Mouse (Mus musculus): ENCODE measurements at regions not wholly inside any gene's neighbourhood (a gene's known extent, or its start where the extent isn't known, plus 50 kb on each side); places are given as distances from the start of the nearest gene placed in this dataset.

- Histone ChIP-seq H3K4me3 (replicated peaks; ENCODE audit: low read length) (no peak overlapping the region), H3K9me3 (ENCODE audit: low read length) (no peaks in the 10 kb centered on the region), H3K4me1 (replicated peaks; ENCODE audit: low read depth, low read length) (no peaks in the 10 kb centered on the region), H3K36me3 (ENCODE audit: insufficient read depth, low read length) (no peaks in the 10 kb centered on the region), H3K27me3 (ENCODE audit: insufficient read depth, low read length) (no peaks in the 10 kb centered on the region)
- TF ChIP-seq NANOG (IDR thresholded peaks at IDR 0.05; ENCODE audit: borderline replicate concordance, low read length) (no peak), POU5F1 (IDR thresholded peaks at IDR 0.05; ENCODE audit: borderline replicate concordance, low read length) (no peak), CTCF (conservative IDR thresholded peaks at IDR 0.05; ENCODE audit: low read length) (no peak)
Observed at GRCm38 (mm10) chr2:115213181-115213970, 368.1 kb upstream of the BC052040 start.

- Histone ChIP-seq H3K4me1 (replicated peaks; ENCODE audit: low read depth, low read length) (no peaks in the 10 kb centered on the region), H3K36me3 (ENCODE audit: insufficient read depth, low read length) (no peaks in the 10 kb centered on the region), H3K27me3 (ENCODE audit: insufficient read depth, low read length) (no peaks in the 10 kb centered on the region), H3K4me3 (replicated peaks; ENCODE audit: low read length) (no peak overlapping the region), H3K9me3 (ENCODE audit: low read length) (no peaks in the 10 kb centered on the region)
- no peak for TF ChIP-seq POU5F1 (IDR thresholded peaks at IDR 0.05; ENCODE audit: borderline replicate concordance, low read length)
- TF ChIP-seq NANOG (IDR thresholded peaks at IDR 0.05; ENCODE audit: borderline replicate concordance, low read length): no peak
- no peak for TF ChIP-seq CTCF (conservative IDR thresholded peaks at IDR 0.05; ENCODE audit: low read length)
Observed at GRCm38 (mm10) chr2:115214292-115214691, 367.2 kb upstream of the BC052040 start.

GRCm38 (mm10) chr2:115230041-115230440 lies 351.5 kb upstream of the BC052040 start:
- Histone ChIP-seq H3K27me3 (ENCODE audit: insufficient read depth, low read length) (no peaks in the 10 kb centered on the region), H3K36me3 (ENCODE audit: insufficient read depth, low read length) (no peaks in the 10 kb centered on the region), H3K4me3 (replicated peaks; ENCODE audit: low read length) (no peak overlapping the region), H3K9me3 (ENCODE audit: low read length) (no peaks in the 10 kb centered on the region), H3K4me1 (replicated peaks; ENCODE audit: low read depth, low read length) (no peaks in the 10 kb centered on the region)
- no peak for TF ChIP-seq POU5F1 (IDR thresholded peaks at IDR 0.05; ENCODE audit: borderline replicate concordance, low read length)
- no peak for TF ChIP-seq CTCF (conservative IDR thresholded peaks at IDR 0.05; ENCODE audit: low read length)
- no peak for TF ChIP-seq NANOG (IDR thresholded peaks at IDR 0.05; ENCODE audit: borderline replicate concordance, low read length)

GRCm38 (mm10) chr2:115247673-115248072 lies 333.8 kb upstream of the BC052040 start:
- Histone ChIP-seq H3K4me3 (replicated peaks; ENCODE audit: low read length) (no peak overlapping the region), H3K9me3 (ENCODE audit: low read length) (no peaks in the 10 kb centered on the region), H3K4me1 (replicated peaks; ENCODE audit: low read depth, low read length) (no peaks in the 10 kb centered on the region), H3K36me3 (ENCODE audit: insufficient read depth, low read length) (no peaks in the 10 kb centered on the region), H3K27me3 (ENCODE audit: insufficient read depth, low read length) (no peaks in the 10 kb centered on the region)
- TF ChIP-seq NANOG (IDR thresholded peaks at IDR 0.05; ENCODE audit: borderline replicate concordance, low read length) (no peak), CTCF (conservative IDR thresholded peaks at IDR 0.05; ENCODE audit: low read length) (no peak), POU5F1 (IDR thresholded peaks at IDR 0.05; ENCODE audit: borderline replicate concordance, low read length) (no peak)

GRCm38 (mm10) chr2:115250019-115250807 lies 331.3 kb upstream of the BC052040 start:
- H3K4me1 ChIP-seq (replicated peaks; ENCODE audit: low read depth, low read length): no peaks in the 10 kb centered on the region
- H3K27me3 ChIP-seq (ENCODE audit: insufficient read depth, low read length): no peaks in the 10 kb centered on the region
- no peak for TF ChIP-seq NANOG (IDR thresholded peaks at IDR 0.05; ENCODE audit: borderline replicate concordance, low read length)
- TF ChIP-seq CTCF (conservative IDR thresholded peaks at IDR 0.05; ENCODE audit: low read length): no peak
- TF ChIP-seq POU5F1 (IDR thresholded peaks at IDR 0.05; ENCODE audit: borderline replicate concordance, low read length): no peak
- H3K36me3 ChIP-seq (ENCODE audit: insufficient read depth, low read length): no peaks in the 10 kb centered on the region
- H3K4me3 ChIP-seq (replicated peaks; ENCODE audit: low read length): no peak overlapping the region
- H3K9me3 ChIP-seq (ENCODE audit: low read length): no peaks in the 10 kb centered on the region

- Histone ChIP-seq H3K9me3 (ENCODE audit: low read length) (no peaks in the 10 kb centered on the region), H3K4me1 (replicated peaks; ENCODE audit: low read depth, low read length) (no peaks in the 10 kb centered on the region), H3K4me3 (replicated peaks; ENCODE audit: low read length) (no peak overlapping the region), H3K27me3 (ENCODE audit: insufficient read depth, low read length) (no peaks in the 10 kb centered on the region), H3K36me3 (ENCODE audit: insufficient read depth, low read length) (no peaks in the 10 kb centered on the region)
- TF ChIP-seq POU5F1 (IDR thresholded peaks at IDR 0.05; ENCODE audit: borderline replicate concordance, low read length) (no peak), CTCF (conservative IDR thresholded peaks at IDR 0.05; ENCODE audit: low read length) (no peak), NANOG (IDR thresholded peaks at IDR 0.05; ENCODE audit: borderline replicate concordance, low read length) (no peak)
Observed at GRCm38 (mm10) chr2:115257391-115257790, 324.1 kb upstream of the BC052040 start.

GRCm38 (mm10) chr2:115268247-115268646 lies 313.3 kb upstream of the BC052040 start:
- no peaks in the 10 kb centered on the region for H3K9me3 ChIP-seq (ENCODE audit: low read length)

GRCm38 (mm10) chr2:115277421-115277820 lies 304.1 kb upstream of the BC052040 start:
- no peak for TF ChIP-seq NANOG (IDR thresholded peaks at IDR 0.05; ENCODE audit: borderline replicate concordance, low read length)
- Histone ChIP-seq H3K27me3 (ENCODE audit: insufficient read depth, low read length) (no peaks in the 10 kb centered on the region), H3K9me3 (ENCODE audit: low read length) (no peaks in the 10 kb centered on the region)

More at GRCm38 (mm10) chr2:115268247-115268646, 313.3 kb upstream of the BC052040 start:
- Histone ChIP-seq H3K4me3 (replicated peaks; ENCODE audit: low read length) (no peak overlapping the region), H3K4me1 (replicated peaks; ENCODE audit: low read depth, low read length) (no peaks in the 10 kb centered on the region), H3K36me3 (ENCODE audit: insufficient read depth, low read length) (no peaks in the 10 kb centered on the region), H3K27me3 (ENCODE audit: insufficient read depth, low read length) (no peaks in the 10 kb centered on the region)
- TF ChIP-seq CTCF (conservative IDR thresholded peaks at IDR 0.05; ENCODE audit: low read length) (no peak), NANOG (IDR thresholded peaks at IDR 0.05; ENCODE audit: borderline replicate concordance, low read length) (no peak), POU5F1 (IDR thresholded peaks at IDR 0.05; ENCODE audit: borderline replicate concordance, low read length) (no peak)

More at GRCm38 (mm10) chr2:115277421-115277820, 304.1 kb upstream of the BC052040 start:
- Histone ChIP-seq H3K36me3 (ENCODE audit: insufficient read depth, low read length) (no peaks in the 10 kb centered on the region), H3K4me3 (replicated peaks; ENCODE audit: low read length) (no peak overlapping the region), H3K4me1 (replicated peaks; ENCODE audit: low read depth, low read length) (no peaks in the 10 kb centered on the region)
